Mouse (Mus musculus): ENCODE data around the gene Ick. TPM values are rescaled to one million over a fixed set of nuclear protein-coding genes. Genes with fewer than 3 reads are reported as not detected.

Gene Ick
- polyA plus RNA-seq, 1 experiment from 2014 or later: 22.8 TPM

GRCm38 (mm10) chr9:78197801-78198200 lies 88.8 kb downstream of the Ick start:
- DNase-seq (ENCODE audit: low spot score) (no peak), ATAC-seq (replicated peaks; ENCODE audit: low FRiP score, low read depth) (no peak)
- H3K9me3 ChIP-seq (replicated peaks; ENCODE audit: low read length): no peaks in the 10 kb centered on the region
- H3K36me3 ChIP-seq (ENCODE audit: insufficient read depth, low read length): 0 out of 2 replicates have a peak, but pooled peaks cover 5% of the 10 kb centered on the region
- 95% methylated on average over 9 of the region's 9 CpGs for WGBS
- H3K4me3 ChIP-seq (replicated peaks; ENCODE audit: low read depth, low read length): no peak overlapping the region
- no peak overlapping the region for H3K27ac ChIP-seq
- H3K4me2 ChIP-seq (ENCODE audit: low read length): no peak overlapping the region
- H3K9ac ChIP-seq (ENCODE audit: low read depth, low read length): no peak overlapping the region
- TF ChIP-seq CTCF (IDR thresholded peaks at IDR 0.05; ENCODE audit: low read depth): no peak
- H3K27me3 ChIP-seq (ENCODE audit: insufficient read depth, low read length): no peaks in the 10 kb centered on the region
- H3K4me1 ChIP-seq (replicated peaks; ENCODE audit: insufficient read depth, low read length): no peaks in the 10 kb centered on the region

GRCm38 (mm10) chr9:78204194-78204593 lies 95.2 kb downstream of the Ick start:
- Histone ChIP-seq H3K36me3 (ENCODE audit: insufficient read depth, low read length) (no peaks in the 10 kb centered on the region), H3K4me2 (ENCODE audit: low read length) (no peak overlapping the region), H3K27ac (peak overlapping the region; percentile 27; the same call in 1 of the 2 replicates), H3K9me3 (replicated peaks; ENCODE audit: low read length) (no peaks in the 10 kb centered on the region), H3K4me3 (replicated peaks; ENCODE audit: low read depth, low read length) (no peak overlapping the region), H3K9ac (ENCODE audit: low read depth, low read length) (no peak overlapping the region), H3K4me1 (replicated peaks; ENCODE audit: insufficient read depth, low read length) (no peaks in the 10 kb centered on the region), H3K27me3 (ENCODE audit: insufficient read depth, low read length) (no peaks in the 10 kb centered on the region)
- TF ChIP-seq CTCF (IDR thresholded peaks at IDR 0.05; ENCODE audit: low read depth): no peak
- ATAC-seq (replicated peaks; ENCODE audit: low FRiP score, low read depth): no peak; the same call in 1 of the 2 replicates
- DNase-seq (ENCODE audit: low spot score): peak; percentile 36
- 72% methylated on average over 6 of the region's 6 CpGs for WGBS

DNA sequence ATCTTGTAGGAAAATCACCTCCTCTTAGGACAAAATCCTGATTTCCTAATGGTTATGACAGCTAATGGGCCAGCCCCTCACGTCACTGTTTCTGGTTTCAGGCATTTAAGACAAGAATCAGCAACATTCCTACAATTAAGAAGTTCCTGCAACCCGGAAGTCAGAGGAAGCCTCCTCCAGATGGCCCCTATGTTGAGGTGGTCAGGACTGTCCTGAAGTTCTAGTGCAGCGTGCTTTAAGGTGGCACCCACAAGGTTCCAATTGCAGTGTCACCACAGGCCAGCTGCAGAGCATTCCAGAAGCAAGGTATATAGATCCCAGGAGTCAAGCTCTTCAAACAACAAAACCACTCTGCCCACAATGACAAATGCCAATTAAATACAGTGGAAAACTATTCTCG lies 100.0 kb downstream of the Ick start:
- H3K9me3 ChIP-seq (replicated peaks; ENCODE audit: low read length): no peaks in the 10 kb centered on the region
- DNase-seq (ENCODE audit: low spot score) (no peak), ATAC-seq (replicated peaks; ENCODE audit: low FRiP score, low read depth) (no peak)
- H3K36me3 ChIP-seq (ENCODE audit: insufficient read depth, low read length): peaks cover 4% of the 10 kb centered on the region; the same call in 1 of the 2 replicates
- no peak overlapping the region for H3K4me3 ChIP-seq (replicated peaks; ENCODE audit: low read depth, low read length)
- no peak overlapping the region for H3K27ac ChIP-seq
- H3K4me1 ChIP-seq (replicated peaks; ENCODE audit: insufficient read depth, low read length): no peaks in the 10 kb centered on the region
- H3K27me3 ChIP-seq (ENCODE audit: insufficient read depth, low read length): no peaks in the 10 kb centered on the region
- WGBS: 45% methylated on average over 4 of the region's 4 CpGs
- TF ChIP-seq CTCF (IDR thresholded peaks at IDR 0.05; ENCODE audit: low read depth): no peak
- H3K9ac ChIP-seq (ENCODE audit: low read depth, low read length): no peak overlapping the region
- no peak overlapping the region for H3K4me2 ChIP-seq (ENCODE audit: low read length)

DNA sequence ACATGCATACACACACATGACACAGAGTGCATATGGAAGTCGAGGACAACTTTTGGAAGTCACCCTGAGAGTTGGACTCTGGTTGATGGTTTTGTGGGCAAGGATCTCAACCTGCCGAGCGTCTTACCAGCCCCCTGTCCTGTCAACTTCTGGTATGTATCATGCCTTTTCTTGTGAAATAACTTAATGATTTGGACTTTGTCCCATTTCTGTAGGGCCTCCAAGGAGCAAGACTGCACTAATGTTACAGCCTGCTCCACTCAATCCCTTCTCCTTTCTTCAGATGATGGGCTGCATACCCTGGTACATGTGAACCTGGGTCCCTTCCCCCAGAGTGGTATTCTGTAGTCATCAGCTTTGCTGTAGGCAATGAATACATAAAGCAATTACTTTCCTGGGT lies 101.1 kb downstream of the Ick start:
- ATAC-seq (replicated peaks; ENCODE audit: low FRiP score, low read depth): no peak
- peaks cover 4% of the 10 kb centered on the region; the same call in 1 of the 2 replicates for H3K36me3 ChIP-seq (ENCODE audit: insufficient read depth, low read length)
- TF ChIP-seq CTCF (IDR thresholded peaks at IDR 0.05; ENCODE audit: low read depth): no peak
- H3K27me3 ChIP-seq (ENCODE audit: insufficient read depth, low read length): no peaks in the 10 kb centered on the region
- H3K9ac ChIP-seq (ENCODE audit: low read depth, low read length): no peak overlapping the region
- no peak for DNase-seq (ENCODE audit: low spot score)
- no peak overlapping the region for H3K27ac ChIP-seq
- no peak overlapping the region for H3K4me3 ChIP-seq (replicated peaks; ENCODE audit: low read depth, low read length)
- H3K4me2 ChIP-seq (ENCODE audit: low read length): no peak overlapping the region
- 90% methylated on average over 3 of the region's 3 CpGs for WGBS
- H3K9me3 ChIP-seq (replicated peaks; ENCODE audit: low read length): no peaks in the 10 kb centered on the region
- H3K4me1 ChIP-seq (replicated peaks; ENCODE audit: insufficient read depth, low read length): no peaks in the 10 kb centered on the region

GRCm38 (mm10) chr9:78210821-78211220 lies 101.8 kb downstream of the Ick start:
- H3K4me2 ChIP-seq (ENCODE audit: low read length): no peak overlapping the region
- no peak overlapping the region for H3K4me3 ChIP-seq (replicated peaks; ENCODE audit: low read depth, low read length)
- no peak overlapping the region for H3K9ac ChIP-seq (ENCODE audit: low read depth, low read length)
- H3K27me3 ChIP-seq (ENCODE audit: insufficient read depth, low read length): no peaks in the 10 kb centered on the region
- H3K36me3 ChIP-seq (ENCODE audit: insufficient read depth, low read length): peaks cover 4% of the 10 kb centered on the region; the same call in 1 of the 2 replicates
- ATAC-seq (replicated peaks; ENCODE audit: low FRiP score, low read depth) (no peak), DNase-seq (ENCODE audit: low spot score) (no peak)
- H3K4me1 ChIP-seq (replicated peaks; ENCODE audit: insufficient read depth, low read length): no peaks in the 10 kb centered on the region
- 98% methylated on average over 2 of the region's 2 CpGs for WGBS
- no peak for TF ChIP-seq CTCF (IDR thresholded peaks at IDR 0.05; ENCODE audit: low read depth)
- no peak overlapping the region for H3K27ac ChIP-seq
- H3K9me3 ChIP-seq (replicated peaks; ENCODE audit: low read length): no peaks in the 10 kb centered on the region

DNA sequence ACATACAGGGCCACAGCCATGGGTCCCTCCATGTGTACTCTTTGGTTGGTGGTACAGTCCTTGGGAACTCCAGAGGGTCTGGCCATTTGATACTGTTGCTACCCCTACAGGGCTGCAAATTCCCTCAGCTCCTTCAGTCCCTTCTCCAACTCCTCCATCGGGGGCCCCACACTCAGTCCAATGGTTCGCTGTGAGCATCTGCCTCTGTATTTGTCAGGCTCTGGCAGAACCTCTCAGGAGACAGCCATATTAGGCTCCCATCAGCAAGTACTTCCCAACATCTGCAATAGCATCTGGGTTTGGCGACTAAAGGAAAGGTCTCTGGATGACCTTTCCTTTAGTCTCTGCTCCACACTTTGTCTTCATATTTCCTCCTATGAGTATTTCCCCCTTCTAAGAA lies 102.5 kb downstream of the Ick start:
- peaks cover 4% of the 10 kb centered on the region; the same call in 1 of the 2 replicates for H3K36me3 ChIP-seq (ENCODE audit: insufficient read depth, low read length)
- no peak for TF ChIP-seq CTCF (IDR thresholded peaks at IDR 0.05; ENCODE audit: low read depth)
- no peaks in the 10 kb centered on the region for H3K9me3 ChIP-seq (replicated peaks; ENCODE audit: low read length)
- WGBS: 95% methylated on average over 3 of the region's 3 CpGs
- no peaks in the 10 kb centered on the region for H3K4me1 ChIP-seq (replicated peaks; ENCODE audit: insufficient read depth, low read length)
- ATAC-seq (replicated peaks; ENCODE audit: low FRiP score, low read depth) (no peak), DNase-seq (ENCODE audit: low spot score) (no peak)
- H3K4me3 ChIP-seq (replicated peaks; ENCODE audit: low read depth, low read length): no peak overlapping the region
- no peak overlapping the region for H3K4me2 ChIP-seq (ENCODE audit: low read length)
- no peaks in the 10 kb centered on the region for H3K27me3 ChIP-seq (ENCODE audit: insufficient read depth, low read length)
- no peak overlapping the region for H3K9ac ChIP-seq (ENCODE audit: low read depth, low read length)
- H3K27ac ChIP-seq: no peak overlapping the region
